Mouse (Mus musculus): ENCODE results near the gene Serbp1.

The Serbp1 gene

DNA sequence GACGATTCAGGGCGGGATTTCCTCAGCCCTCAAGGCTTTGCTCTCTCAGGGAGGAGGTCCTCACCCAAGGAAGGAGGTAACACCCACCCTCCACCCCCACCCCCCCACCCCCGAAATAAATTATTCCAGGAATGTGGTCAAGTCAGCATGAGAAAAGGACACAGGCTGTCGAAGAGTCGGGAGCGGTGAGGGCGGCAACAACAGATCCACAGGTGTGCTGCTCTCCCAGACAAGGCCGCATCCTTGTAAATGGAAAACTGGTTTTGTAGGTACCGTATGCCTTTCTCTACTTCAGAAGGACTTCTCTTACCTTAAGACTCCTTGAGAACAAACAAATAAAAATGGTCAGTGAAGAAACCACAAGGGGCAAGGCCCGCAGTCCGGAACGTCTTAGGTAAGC is at the start of gene Serbp1:
Serbp1 (plus strand) TSS at position 200 of the 400 bp plus-strand sequence.
- Histone ChIP-seq H3K9me3 (ENCODE audit: low read length) (no peaks in the 10 kb centered on the region), H3K4me1 (replicated peaks; ENCODE audit: low read depth, low read length) (peaks cover 68% of the 10 kb centered on the region), H3K36me3 (ENCODE audit: insufficient read depth, low read length) (peaks cover 13% of the 10 kb centered on the region), H3K4me3 (replicated peaks; ENCODE audit: low read length) (peak within 1 kb of the TSS; percentile 81), H3K27me3 (ENCODE audit: insufficient read depth, low read length) (no peaks in the 10 kb centered on the region)
- TF ChIP-seq POU5F1 (IDR thresholded peaks at IDR 0.05; ENCODE audit: borderline replicate concordance, low read length) (no peak), NANOG (IDR thresholded peaks at IDR 0.05; ENCODE audit: borderline replicate concordance, low read length) (no peak), CTCF (conservative IDR thresholded peaks at IDR 0.05; ENCODE audit: low read length) (no peak)

DNA sequence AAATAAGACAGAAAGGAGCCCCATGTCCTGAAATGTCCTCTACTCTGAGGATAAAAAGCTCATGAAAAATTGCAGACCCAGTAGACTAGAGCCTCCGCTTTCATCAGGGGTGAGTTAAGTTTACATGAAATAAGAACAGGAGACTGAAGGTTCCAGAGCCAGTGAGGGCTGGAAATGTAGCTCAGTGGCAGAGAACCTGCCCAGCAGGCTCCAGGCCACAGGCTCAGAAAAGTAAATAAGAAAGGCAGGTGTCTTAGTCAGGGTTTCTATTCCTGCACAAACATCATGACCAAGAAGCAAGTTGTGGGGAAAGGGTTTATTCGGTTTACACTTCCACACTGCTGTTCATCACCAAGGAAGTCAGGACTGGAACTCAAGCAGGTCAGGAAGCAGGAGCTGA is 44.4 kb upstream of the Serbp1 start:
- no peak for TF ChIP-seq NANOG (IDR thresholded peaks at IDR 0.05; ENCODE audit: borderline replicate concordance, low read length)
- TF ChIP-seq CTCF (conservative IDR thresholded peaks at IDR 0.05; ENCODE audit: low read length), result no peak
- TF ChIP-seq POU5F1 (IDR thresholded peaks at IDR 0.05; ENCODE audit: borderline replicate concordance, low read length), result no peak
- Histone ChIP-seq H3K4me1 (replicated peaks; ENCODE audit: low read depth, low read length) (peaks cover 11% of the 10 kb centered on the region), H3K27me3 (ENCODE audit: insufficient read depth, low read length) (0 out of 2 replicates have a peak, but pooled peaks cover 2% of the 10 kb centered on the region), H3K9me3 (ENCODE audit: low read length) (no peaks in the 10 kb centered on the region), H3K4me3 (replicated peaks; ENCODE audit: low read length) (no peak overlapping the region), H3K36me3 (ENCODE audit: insufficient read depth, low read length) (no peaks in the 10 kb centered on the region)

DNA sequence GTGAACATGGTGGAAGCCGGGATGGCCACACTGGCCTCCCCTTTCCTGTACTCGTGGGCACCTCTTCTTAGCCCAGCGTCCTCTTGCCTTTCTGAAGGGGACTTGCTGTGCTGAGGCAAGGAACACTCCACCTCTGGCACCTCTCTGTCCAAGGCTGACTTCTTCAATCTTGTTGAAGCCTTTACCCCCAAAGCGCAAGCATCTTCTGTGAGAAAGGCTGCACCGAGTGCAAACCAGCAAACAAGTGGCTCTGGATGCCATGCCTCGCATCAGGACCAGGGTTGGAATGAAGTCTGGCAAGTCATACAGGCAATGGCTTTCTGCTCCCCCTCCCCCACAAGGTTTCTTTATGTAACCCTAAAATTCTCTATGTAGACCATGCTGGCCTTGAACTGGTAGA is 43.4 kb upstream of the Serbp1 start:
- Histone ChIP-seq H3K9me3 (ENCODE audit: low read length) (no peaks in the 10 kb centered on the region), H3K27me3 (ENCODE audit: insufficient read depth, low read length) (0 out of 2 replicates have a peak, but pooled peaks cover 2% of the 10 kb centered on the region), H3K4me1 (replicated peaks; ENCODE audit: low read depth, low read length) (peaks cover 11% of the 10 kb centered on the region), H3K4me3 (replicated peaks; ENCODE audit: low read length) (no peak overlapping the region), H3K36me3 (ENCODE audit: insufficient read depth, low read length) (peaks cover 1% of the 10 kb centered on the region; the same call in 1 of the 2 replicates)
- no peak for TF ChIP-seq NANOG (IDR thresholded peaks at IDR 0.05; ENCODE audit: borderline replicate concordance, low read length)
- TF ChIP-seq POU5F1 (IDR thresholded peaks at IDR 0.05; ENCODE audit: borderline replicate concordance, low read length), result no peak
- no peak for TF ChIP-seq CTCF (conservative IDR thresholded peaks at IDR 0.05; ENCODE audit: low read length)

DNA sequence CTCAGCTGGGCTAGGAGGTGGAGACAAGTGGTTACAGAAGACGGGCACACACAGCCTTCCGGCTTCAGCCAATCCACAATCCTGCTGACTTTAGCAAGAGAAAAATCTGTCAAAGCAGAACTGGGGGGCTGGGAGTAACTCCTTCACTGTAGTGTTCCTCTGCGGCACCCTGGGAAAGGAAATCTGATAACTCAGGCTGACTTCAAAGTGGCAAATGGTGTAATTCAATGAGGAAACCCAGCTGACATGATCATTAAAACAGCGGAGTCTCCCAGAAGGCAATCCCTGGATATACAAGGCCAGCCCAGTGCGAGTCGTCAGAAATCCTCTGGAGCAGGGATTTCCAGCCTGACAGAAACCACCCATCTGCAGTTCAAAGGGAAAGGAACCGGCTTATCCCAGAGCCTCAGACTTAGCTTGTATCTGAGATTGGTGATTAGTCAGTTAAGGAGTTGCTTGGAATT is 42.8 kb upstream of the Serbp1 start:
- H3K36me3 ChIP-seq (ENCODE audit: insufficient read depth, low read length), result peaks cover 3% of the 10 kb centered on the region; the same call in 1 of the 2 replicates
- no peak overlapping the region for H3K4me3 ChIP-seq (replicated peaks; ENCODE audit: low read length)
- no peaks in the 10 kb centered on the region for H3K9me3 ChIP-seq (ENCODE audit: low read length)
- 0 out of 2 replicates have a peak, but pooled peaks cover 2% of the 10 kb centered on the region for H3K27me3 ChIP-seq (ENCODE audit: insufficient read depth, low read length)
- H3K4me1 ChIP-seq (replicated peaks; ENCODE audit: low read depth, low read length), result peaks cover 11% of the 10 kb centered on the region
- TF ChIP-seq NANOG (IDR thresholded peaks at IDR 0.05; ENCODE audit: borderline replicate concordance, low read length) (no peak), CTCF (conservative IDR thresholded peaks at IDR 0.05; ENCODE audit: low read length) (no peak), POU5F1 (IDR thresholded peaks at IDR 0.05; ENCODE audit: borderline replicate concordance, low read length) (no peak)

GRCm38 (mm10) chr6:67196821-67197220 is 41.2 kb upstream of the Serbp1 start:
- H3K9me3 ChIP-seq (ENCODE audit: low read length), result no peaks in the 10 kb centered on the region
- peaks cover 3% of the 10 kb centered on the region; the same call in 1 of the 2 replicates for H3K36me3 ChIP-seq (ENCODE audit: insufficient read depth, low read length)
- no peak overlapping the region for H3K4me3 ChIP-seq (replicated peaks; ENCODE audit: low read length)
- 0 out of 2 replicates have a peak, but pooled peaks cover 2% of the 10 kb centered on the region for H3K27me3 ChIP-seq (ENCODE audit: insufficient read depth, low read length)
- H3K4me1 ChIP-seq (replicated peaks; ENCODE audit: low read depth, low read length), result peaks cover 20% of the 10 kb centered on the region
- TF ChIP-seq NANOG (IDR thresholded peaks at IDR 0.05; ENCODE audit: borderline replicate concordance, low read length), result no peak
- TF ChIP-seq CTCF (conservative IDR thresholded peaks at IDR 0.05; ENCODE audit: low read length), result no peak
- no peak for TF ChIP-seq POU5F1 (IDR thresholded peaks at IDR 0.05; ENCODE audit: borderline replicate concordance, low read length)

DNA sequence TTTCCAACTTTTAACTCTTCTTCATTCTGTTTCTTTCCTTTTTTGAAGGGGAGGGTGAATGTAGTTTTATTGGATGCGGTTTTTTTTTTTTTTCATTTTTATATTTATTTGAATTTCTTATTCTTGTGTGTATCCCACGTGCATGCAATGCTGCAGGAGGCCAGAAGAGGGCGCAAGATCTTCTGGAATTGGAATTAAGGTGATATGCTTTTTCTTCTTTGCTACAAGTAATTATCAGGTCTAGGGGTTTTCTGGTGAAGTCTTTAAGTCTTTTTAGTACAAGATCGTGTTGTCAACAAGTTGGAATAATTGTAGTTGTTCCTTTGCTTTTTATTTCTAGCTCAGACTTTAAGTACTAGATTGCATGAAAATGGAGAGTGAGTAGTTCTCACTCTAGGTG is 39.9 kb upstream of the Serbp1 start:
- Histone ChIP-seq H3K4me3 (replicated peaks; ENCODE audit: low read length) (no peak overlapping the region), H3K36me3 (ENCODE audit: insufficient read depth, low read length) (peaks cover 3% of the 10 kb centered on the region; the same call in 1 of the 2 replicates), H3K4me1 (replicated peaks; ENCODE audit: low read depth, low read length) (peaks cover 20% of the 10 kb centered on the region), H3K27me3 (ENCODE audit: insufficient read depth, low read length) (0 out of 2 replicates have a peak, but pooled peaks cover 2% of the 10 kb centered on the region), H3K9me3 (ENCODE audit: low read length) (no peaks in the 10 kb centered on the region)
- peak; percentile 99 for TF ChIP-seq CTCF (conservative IDR thresholded peaks at IDR 0.05; ENCODE audit: low read length)
- TF ChIP-seq POU5F1 (IDR thresholded peaks at IDR 0.05; ENCODE audit: borderline replicate concordance, low read length), result no peak

GRCm38 (mm10) chr6:67200715-67201322 is 37.2 kb upstream of the Serbp1 start:
- H3K9me3 ChIP-seq (ENCODE audit: low read length), result no peaks in the 10 kb centered on the region
- TF ChIP-seq CTCF (conservative IDR thresholded peaks at IDR 0.05; ENCODE audit: low read length) (no peak), NANOG (IDR thresholded peaks at IDR 0.05; ENCODE audit: borderline replicate concordance, low read length) (no peak), POU5F1 (IDR thresholded peaks at IDR 0.05; ENCODE audit: borderline replicate concordance, low read length) (no peak)
- 0 out of 2 replicates have a peak, but pooled peaks cover 2% of the 10 kb centered on the region for H3K27me3 ChIP-seq (ENCODE audit: insufficient read depth, low read length)
- H3K4me1 ChIP-seq (replicated peaks; ENCODE audit: low read depth, low read length), result peaks cover 22% of the 10 kb centered on the region
- H3K36me3 ChIP-seq (ENCODE audit: insufficient read depth, low read length), result peaks cover 3% of the 10 kb centered on the region; the same call in 1 of the 2 replicates
- no peak overlapping the region for H3K4me3 ChIP-seq (replicated peaks; ENCODE audit: low read length)

DNA sequence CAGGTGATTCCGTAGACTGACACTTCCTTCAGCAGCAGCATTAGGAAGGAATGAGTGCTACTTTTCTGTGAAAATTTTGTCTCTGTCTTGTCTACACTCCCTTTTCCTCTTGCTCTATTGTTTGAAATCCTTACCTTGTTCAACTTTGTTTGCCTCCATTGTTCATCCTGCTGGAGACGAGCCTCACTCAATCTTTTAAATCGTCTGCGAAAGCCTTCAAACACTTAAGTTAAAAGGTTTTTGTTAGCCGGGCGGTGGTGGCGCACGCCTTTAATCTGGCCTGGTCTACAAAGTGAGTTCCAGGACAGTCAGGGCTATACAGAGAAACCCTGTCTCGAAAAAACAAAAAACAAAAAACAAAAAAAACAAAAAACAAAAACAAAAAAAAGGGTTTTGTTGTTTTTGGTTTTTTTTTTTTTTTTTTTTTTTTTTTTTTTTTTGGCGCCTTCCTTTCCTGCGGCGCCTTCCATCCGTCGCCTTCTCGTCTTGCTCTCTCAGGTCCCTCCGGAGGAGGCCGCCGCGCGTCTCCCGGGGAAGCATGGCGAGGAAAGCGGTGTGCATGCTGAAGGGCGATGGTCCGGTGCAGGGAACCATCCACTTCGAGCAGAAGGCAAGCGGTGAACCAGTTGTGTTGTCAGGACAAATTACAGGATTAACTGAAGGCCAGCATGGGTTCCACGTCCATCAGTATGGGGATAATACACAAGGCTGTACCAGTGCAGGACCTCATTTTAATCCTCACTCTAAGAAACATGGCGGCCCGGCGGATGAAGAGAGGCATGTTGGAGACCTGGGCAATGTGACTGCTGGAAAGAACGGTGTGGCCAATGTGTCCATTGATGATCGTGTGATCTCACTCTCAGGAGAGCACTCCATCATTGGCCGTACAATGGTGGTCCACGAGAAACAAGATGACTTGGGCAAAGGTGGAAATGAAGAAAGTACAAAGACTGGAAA is 32.6 kb upstream of the Serbp1 start:
- Histone ChIP-seq H3K4me1 (replicated peaks; ENCODE audit: low read depth, low read length) (peaks cover 29% of the 10 kb centered on the region), H3K27me3 (ENCODE audit: insufficient read depth, low read length) (no peaks in the 10 kb centered on the region), H3K9me3 (ENCODE audit: low read length) (no peaks in the 10 kb centered on the region), H3K36me3 (ENCODE audit: insufficient read depth, low read length) (no peaks in the 10 kb centered on the region; the same call in 1 of the 2 replicates), H3K4me3 (replicated peaks; ENCODE audit: low read length) (peak overlapping the region; percentile 55)
- TF ChIP-seq CTCF (conservative IDR thresholded peaks at IDR 0.05; ENCODE audit: low read length) (no peak), POU5F1 (IDR thresholded peaks at IDR 0.05; ENCODE audit: borderline replicate concordance, low read length) (no peak), NANOG (IDR thresholded peaks at IDR 0.05; ENCODE audit: borderline replicate concordance, low read length) (no peak)
